Mouse (Mus musculus) left cerebral cortex, adult 8-10 months (tissue): ENCODE measurements around the gene Arpc1a. TPM values are rescaled to one million over a fixed set of nuclear protein-coding genes. Genes with fewer than 3 reads are reported as not detected.

ENCODE experiments used
- DNase-seq, 2 experiments: peaks; one replicate each; pipeline ENCODE4 v3.0.0; 2022; ENCODE audit warnings: low spot score in 2 of 2
- total RNA-seq, 4 experiments: library from RNA; stranded (reverse); gene quantifications; 2 replicates each; pipeline ENCODE4 v1.2.4; 2022

Gene Arpc1a
- total RNA-seq, 4 experiments from 2014 or later = 213 to 219 (median 216) TPM

DNA sequence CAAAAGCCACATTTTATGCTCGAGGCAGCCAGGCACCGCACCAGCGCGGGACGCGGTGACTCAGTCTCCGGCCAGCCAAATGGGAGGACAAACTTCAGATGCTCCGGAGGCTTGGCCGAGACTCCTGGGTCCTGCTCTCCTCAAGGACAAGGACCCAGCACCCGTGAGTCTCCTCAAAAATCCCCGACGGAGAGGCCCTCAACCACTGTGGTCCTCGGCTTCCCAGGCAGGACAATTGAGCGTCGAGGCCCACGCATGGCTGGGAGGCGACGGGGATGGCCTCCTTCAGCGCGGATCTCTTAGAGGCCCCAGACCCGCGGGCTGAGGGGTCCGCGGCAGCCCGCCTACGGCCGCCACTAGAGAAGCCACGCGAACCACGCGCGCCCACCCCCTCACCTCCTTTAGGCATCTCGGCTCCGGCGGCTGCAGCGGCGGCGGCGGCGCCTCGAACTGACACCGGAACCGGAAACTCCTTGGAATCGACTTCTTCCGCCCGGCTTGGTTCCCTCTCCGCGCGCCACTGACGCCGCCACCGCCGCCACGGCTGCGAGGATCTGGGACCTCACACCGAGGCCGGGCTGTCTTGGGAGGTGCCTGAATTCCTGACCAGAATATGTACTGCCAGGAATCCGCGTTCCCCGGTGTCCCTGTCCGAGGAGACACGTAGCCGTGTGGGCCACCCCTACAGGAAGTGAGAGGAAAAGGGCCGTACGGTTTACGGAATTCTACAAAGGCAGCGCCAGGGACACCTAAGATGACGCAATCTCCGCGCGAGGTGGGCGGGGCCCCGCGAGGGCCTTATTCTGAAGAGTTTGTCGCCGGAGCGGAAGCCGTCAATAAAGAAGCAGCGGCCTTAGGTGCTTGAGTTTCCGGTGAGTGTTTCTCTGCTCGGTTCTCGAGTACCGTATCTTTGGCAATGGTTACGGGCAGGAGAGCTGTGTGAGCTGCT is 56.2 kb downstream of the Arpc1a start, which contains the start of the genes Pdap1 and Bud31:
Pdap1 (minus strand) TSS at position 668 of the 949 bp plus-strand sequence.
Bud31 (plus strand) TSS at position 792 of the 949 bp plus-strand sequence.
- DNase-seq = peak; percentile 91 to 98

DNA sequence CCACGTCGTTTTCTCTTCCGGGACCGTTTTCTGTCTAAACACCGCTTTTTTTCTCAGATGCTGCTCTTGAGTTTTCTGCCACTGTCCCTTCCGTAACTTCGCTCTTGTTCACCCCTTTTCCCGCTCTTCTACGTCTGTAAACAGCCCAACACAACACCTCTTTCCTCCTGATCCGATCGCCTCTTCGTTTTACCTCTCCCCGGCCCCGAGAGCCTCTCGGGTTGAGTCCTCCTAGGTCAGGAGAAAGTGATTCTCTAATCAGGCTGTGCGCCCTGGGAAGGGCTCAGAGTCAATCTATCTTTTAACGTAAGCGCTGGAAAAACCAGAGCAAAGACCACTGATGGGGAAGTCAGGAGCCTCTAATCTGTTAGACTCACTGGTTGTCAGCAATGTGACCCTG is 57.0 kb downstream of the Arpc1a start:
- DNase-seq = no peak

DNA sequence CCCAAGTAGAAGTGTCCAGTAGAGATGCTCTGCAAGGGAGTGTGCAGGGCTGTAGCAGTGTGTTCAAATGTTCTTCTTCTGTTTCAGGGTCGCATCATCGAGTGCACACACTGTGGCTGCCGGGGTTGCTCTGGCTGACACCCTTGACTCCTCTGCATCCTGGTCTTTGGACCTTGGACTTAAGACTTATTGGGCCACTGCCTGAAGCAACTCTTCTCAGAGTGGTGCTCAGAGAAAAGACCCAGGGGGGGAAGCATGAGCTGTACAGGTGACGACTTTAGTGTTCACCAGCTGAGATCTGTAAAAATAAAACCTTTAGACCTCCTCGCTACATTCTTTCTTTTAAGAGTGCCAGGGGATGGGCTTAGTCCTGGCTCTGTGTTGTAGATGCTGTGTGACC is 64.1 kb downstream of the Arpc1a start:
- DNase-seq = no peak

DNA sequence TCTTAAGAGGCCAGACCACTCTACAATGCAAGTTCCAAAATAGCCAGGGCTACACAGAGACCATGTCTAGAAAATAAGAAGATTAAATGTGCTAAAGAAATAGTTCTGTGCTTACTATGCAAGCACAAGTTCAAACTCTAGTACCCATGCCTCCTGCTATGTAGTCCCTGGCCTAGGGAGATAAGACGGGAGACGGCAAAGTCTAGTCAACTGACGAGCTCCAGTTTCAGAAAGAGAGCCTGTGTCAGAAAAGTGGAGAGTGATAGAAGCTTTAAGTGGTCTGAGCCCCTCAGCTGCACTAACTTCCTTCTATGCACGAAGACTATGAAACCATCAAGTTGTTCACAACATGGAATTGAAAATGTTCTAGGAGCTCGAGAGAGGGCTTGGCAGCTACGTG is 65.7 kb downstream of the Arpc1a start:
- no peak for DNase-seq

DNA sequence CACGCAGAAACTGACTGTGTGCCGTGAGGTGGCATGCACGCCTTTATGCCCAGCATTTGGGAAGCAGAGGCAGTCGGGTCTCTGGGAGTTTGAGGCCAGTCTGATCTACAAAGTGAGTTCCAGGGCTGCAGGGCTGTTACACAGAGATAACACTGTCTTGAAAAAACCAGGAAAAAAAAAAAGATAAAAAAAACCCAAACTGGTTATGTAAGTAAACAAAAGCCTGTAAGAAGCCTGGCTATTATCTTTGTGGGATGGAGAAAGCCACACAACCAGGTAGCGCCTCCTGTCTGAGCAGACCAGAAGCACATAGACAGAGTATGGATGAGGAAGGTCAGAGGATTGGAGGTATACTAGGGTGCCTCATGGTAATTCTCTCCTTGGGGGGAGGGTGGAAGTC is 69.1 kb downstream of the Arpc1a start:
- DNase-seq = no peak

Other genes starting within 250 kb of the Arpc1a start
- gene Smurf1, start 118.0 kb upstream of the Arpc1a start, total RNA-seq = 10 to 100 TPM; 32.4 to 38.4 (median 37.2) TPM
- not detected for gene Gm4871, start 51.1 kb upstream of the Arpc1a start, total RNA-seq
- gene 1700018F24Rik, start 40.8 kb upstream of the Arpc1a start, total RNA-seq = not detected
- not detected for gene Kpna7, start 200 bp downstream of the Arpc1a start, total RNA-seq
- 10 to 100 TPM; 17.4 to 47.4 (median 23.9) TPM for gene Arpc1b, start 30.4 kb downstream of the Arpc1a start, total RNA-seq
- gene Pdap1, start 56.4 kb downstream of the Arpc1a start, total RNA-seq = 100 to 1,000 TPM in 1 of 4 experiments, 10 to 100 TPM in 3; 77.5 to 101 (median 86.1) TPM
- gene Bud31, start 56.5 kb downstream of the Arpc1a start, total RNA-seq = 10 to 100 TPM; 70.3 to 76.5 (median 74.1) TPM
- 10 to 100 TPM; 20.2 to 23.4 (median 21.8) TPM for gene Ptcd1, start 83.3 kb downstream of the Arpc1a start, total RNA-seq
- gene Cpsf4, start 83.4 kb downstream of the Arpc1a start, total RNA-seq = 10 to 100 TPM; 19.2 to 25.9 (median 22.6) TPM
- gene Atp5j2, start 108.2 kb downstream of the Arpc1a start, total RNA-seq = 100 to 1,000 TPM; 243 to 395 (median 326) TPM
- gene Zkscan14, start 118.0 kb downstream of the Arpc1a start, total RNA-seq = 10 to 100 TPM; 13.3 to 14.3 (median 14.0) TPM
- 10 to 100 TPM; 10.4 to 12.2 (median 10.9) TPM for gene Zkscan5, start 120.7 kb downstream of the Arpc1a start, total RNA-seq
- 10 to 100 TPM; 31.6 to 35.8 (median 31.9) TPM for gene Zfp655, start 147.9 kb downstream of the Arpc1a start, total RNA-seq
- 10 to 100 TPM; 18.5 to 24.1 (median 22.5) TPM for gene Zscan25, start 196.7 kb downstream of the Arpc1a start, total RNA-seq